Mouse (Mus musculus): ENCODE measurements around the gene Casz1.

- TF ChIP-seq CTCF (IDR thresholded peaks at IDR 0.05; ENCODE audit: low read depth) (no peak), EP300 (IDR thresholded peaks at IDR 0.05; ENCODE audit: low read depth) (no peak)
These were observed 38.0 kb upstream of the Casz1 start for GRCm38 (mm10) chr4:148766021-148766775.

All from liver, embryonic 14.5 days (tissue).